ENCODE assay signal across 8 mouse cellular contexts in the genomic region with DNA sequence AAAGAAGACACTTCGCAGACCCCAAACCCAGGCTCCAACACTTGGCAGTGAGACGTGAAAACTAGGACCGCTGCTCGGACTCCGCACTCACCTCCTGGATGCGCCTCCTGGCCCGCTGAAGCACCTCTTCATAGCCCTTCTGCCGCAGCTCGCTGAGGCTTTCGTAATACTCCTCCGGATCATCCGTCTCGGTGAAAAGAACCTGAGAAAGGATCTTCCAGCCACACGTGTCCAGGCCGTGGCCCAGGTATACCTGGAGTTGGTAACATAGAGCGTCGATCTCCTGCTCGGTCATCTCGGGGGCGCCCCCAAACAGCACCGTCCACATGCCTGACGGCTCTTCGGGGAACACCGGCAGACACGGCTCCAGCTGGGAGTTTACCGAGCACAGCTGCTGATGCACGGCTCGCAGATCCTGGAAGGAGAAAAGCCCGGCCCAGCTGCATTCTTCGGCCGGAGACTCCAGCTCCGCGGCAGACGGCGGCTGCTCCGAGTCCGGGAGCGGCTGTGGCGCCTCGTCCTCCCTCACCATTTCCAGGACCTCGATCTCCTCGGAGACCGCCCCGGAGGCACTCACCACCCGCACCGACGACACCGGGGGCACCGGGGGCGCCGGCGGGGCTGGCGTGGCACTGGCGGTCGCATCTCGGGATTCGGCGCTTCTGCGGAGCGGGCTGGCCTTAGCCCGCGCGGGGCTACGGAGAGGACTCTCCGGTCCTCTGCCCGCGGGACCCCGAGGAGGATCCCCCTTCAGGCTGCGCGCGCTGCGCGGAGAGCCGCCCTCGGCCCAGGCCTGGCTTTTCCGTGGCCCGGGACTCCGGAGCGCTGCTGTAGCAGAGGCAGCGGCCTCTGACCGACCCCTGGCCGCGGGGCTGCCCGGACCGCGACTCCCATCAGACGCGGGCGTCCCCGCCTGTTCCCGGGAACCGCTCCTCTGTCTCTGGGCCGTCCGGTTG. TPM values are rescaled to one million over a fixed set of nuclear protein-coding genes. Genes with fewer than 3 reads are reported as not detected.
DNase-seq lines count a peak whose midpoint lies in the region; ATAC-seq lines count a peak whose summit lies in the region.

No protein-coding gene starts in this region.

- no peaks in the 10 kb centered on the region for H3K9me3 ChIP-seq in hindbrain, embryonic 12.5 days (replicated peaks)
- peaks cover 1% of the 10 kb centered on the region; the same call in 1 of the 2 replicates for H3K9me3 ChIP-seq in megakaryocyte, embryonic 14.5 days

- H3K27ac ChIP-seq in hindbrain, embryonic 12.5 days = peak overlapping the region; percentile 93

- DNase-seq in R1 (ENCODE audit: low read depth, low spot score) = peak; percentile 41
- DNase-seq in cerebellum, postnatal 10 days = peak; percentile 55 to 66
- peak; percentile 20 to 23 for DNase-seq in frontal cortex, postnatal 14 days (ENCODE audit: low spot score in 2 of 2)
- peak; percentile 10 to 37 for DNase-seq in left cerebral cortex, adult 8-10 months (ENCODE audit: low spot score in 2 of 2)
- DNase-seq in right cerebral cortex, adult 2 months (ENCODE audit: low spot score in 2 of 2) = peak; percentile 20 to 35
- peak; percentile 38 for DNase-seq in urinary bladder, postnatal 25 days (ENCODE audit: low spot score)

- peak overlapping the region; percentile 98 for H3K9ac ChIP-seq in hindbrain, embryonic 12.5 days

- H3K27me3 ChIP-seq in hindbrain, embryonic 12.5 days = no peaks in the 10 kb centered on the region
- H3K27me3 ChIP-seq in megakaryocyte, embryonic 14.5 days (replicated peaks) = no peaks in the 10 kb centered on the region

- ATAC-seq in hindbrain, embryonic 12.5 days (ENCODE audit: low FRiP score) = peak; percentile 48

- WGBS in hindbrain, embryonic 12.5 days = under 1% methylated on average over 94 of the region's 94 CpGs

- peaks cover 5% of the 10 kb centered on the region; the same call in 1 of the 2 replicates for H3K36me3 ChIP-seq in hindbrain, embryonic 12.5 days
- H3K36me3 ChIP-seq in megakaryocyte, embryonic 14.5 days (replicated peaks; ENCODE audit: low read length) = peaks cover 15% of the 10 kb centered on the region

- H3K4me3 ChIP-seq in hindbrain, embryonic 12.5 days = peak overlapping the region; percentile 97
- H3K4me3 ChIP-seq in megakaryocyte, embryonic 14.5 days (replicated peaks) = peak overlapping the region; percentile 99

- peak overlapping the region; percentile 70 for H3K4me2 ChIP-seq in hindbrain, embryonic 12.5 days (replicated peaks)

- peaks cover 23% of the 10 kb centered on the region for H3K4me1 ChIP-seq in hindbrain, embryonic 12.5 days
- peaks cover 33% of the 10 kb centered on the region for H3K4me1 ChIP-seq in megakaryocyte, embryonic 14.5 days

RNA-seq across cellular contexts. Expression of a gene that starts 1.1 kb away (rescaled TPM):
- 10.6 TPM in 2 replicates for polyA plus RNA-seq in hindbrain, embryonic 12.5 days (2016; fragmentation: Nextera tagmentation; extraction: Ambion mirVana)
- total RNA-seq in left cerebral cortex, adult 8-10 months (2022) = 10 to 100 TPM; 37.3 to 40.8 (median 39.2) TPM
- 1.5 and 2.3 TPM in 2 replicates for polyA plus RNA-seq in megakaryocyte, embryonic 14.5 days (2012; ENCODE audit: insufficient read depth, low replicate concordance)

Comparison
In these comparisons a context has a peak if more than half of its experiments do, and no peak if none do; other contexts are left out.
1. Peak in every context shown above with its lines: DNase-seq, ATAC-seq, H3K4me3 ChIP-seq and H3K27ac ChIP-seq.